Mouse (Mus musculus) kidney, adult 2 months (tissue): ENCODE data around the gene Gm26938.

ENCODE experiments used
- CTCF ChIP-seq: fragments of 200-500 bp; conservative IDR thresholded peaks from 2 replicates; pipeline ENCODE4 v1.5.1; 2011; ENCODE audit warnings: low read depth, mild to moderate bottlenecking, control low read depth, low read length, moderate library complexity, mixed read lengths; ENCODE audit not compliant: insufficient read depth, insufficient read length
- POLR2A ChIP-seq: fragments of 200-500 bp; IDR thresholded peaks from one replicate; pipeline ENCODE4 v1.6.1; 2011; ENCODE audit warnings: low read depth, low read length, control low read depth

GRCm38 (mm10) chr5:139791227-139792158, 34.7 kb downstream of the Gm26938 start, which contains the start of gene Mafk:
- TF ChIP-seq CTCF (no peak), POLR2A (peak; percentile 67)
